Mouse (Mus musculus): ENCODE measurements around the gene Stra6.
A peak's percentile ranks its signal among the peaks of the same experiment; 100 is the strongest.

The Stra6 gene

DNA sequence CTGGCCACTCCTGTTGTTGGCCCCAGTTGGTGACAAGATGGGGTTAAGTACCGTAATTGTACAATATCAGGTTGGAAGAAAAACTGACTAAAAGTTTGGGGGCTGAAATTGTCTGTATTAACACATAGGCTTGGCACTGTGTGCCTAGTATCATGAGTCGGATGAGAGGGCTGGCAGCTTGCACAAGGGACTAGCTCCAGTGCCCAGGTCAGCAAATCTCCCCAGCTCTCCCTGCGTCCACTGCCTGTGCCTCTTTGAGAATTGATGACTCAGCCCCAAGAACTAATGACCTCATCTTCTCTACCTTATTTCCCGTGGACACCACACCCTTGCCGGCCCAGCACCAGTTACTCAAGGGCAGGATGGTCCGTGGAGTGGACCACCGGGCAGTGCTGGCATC, 13.7 kb upstream of the Stra6 start:
- DNase-seq (ENCODE audit: low spot score), result no peak

DNA sequence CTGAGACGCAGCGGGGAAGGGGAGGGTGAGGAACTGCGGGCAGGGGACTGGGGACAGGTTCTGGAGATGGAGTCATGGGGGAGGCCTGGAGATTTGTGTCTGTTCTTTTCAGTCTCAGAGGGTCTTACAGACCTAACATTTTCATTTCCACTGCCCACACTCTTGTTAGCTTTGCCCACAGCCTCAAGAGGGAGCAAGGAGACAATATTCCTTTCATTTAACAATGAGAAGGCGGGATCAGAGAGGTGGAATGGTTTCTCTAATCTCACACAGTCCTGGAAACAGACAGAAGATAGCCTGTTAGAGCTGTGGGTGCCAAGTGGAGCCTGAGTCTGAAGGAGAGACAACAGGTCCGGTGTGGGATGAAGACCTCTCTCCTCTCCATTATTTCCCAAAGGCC, 11.7 kb upstream of the Stra6 start:
- peak; percentile 60 for DNase-seq (ENCODE audit: low spot score)

DNA sequence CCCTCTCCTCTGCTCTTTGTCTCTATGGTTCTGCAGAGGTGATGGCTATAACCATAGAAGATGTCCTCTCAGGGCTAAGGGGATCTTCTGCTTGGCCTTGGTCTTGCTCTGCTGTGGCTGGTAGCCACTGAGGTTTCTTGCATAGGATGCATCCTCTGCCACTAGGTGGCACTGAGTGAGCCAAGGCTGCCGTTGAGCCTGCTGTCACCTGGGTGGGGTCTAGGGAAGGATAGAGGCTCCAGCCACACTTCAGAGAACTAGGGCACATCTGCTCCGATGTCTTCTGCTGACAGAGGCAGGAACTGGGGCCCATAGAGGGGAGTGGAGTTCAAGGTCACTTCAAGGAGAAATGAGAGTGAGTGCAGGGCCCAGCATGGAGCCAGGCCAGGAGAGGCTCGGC, 10.5 kb upstream of the Stra6 start:
- peak; percentile 85 for DNase-seq (ENCODE audit: low spot score)

DNA sequence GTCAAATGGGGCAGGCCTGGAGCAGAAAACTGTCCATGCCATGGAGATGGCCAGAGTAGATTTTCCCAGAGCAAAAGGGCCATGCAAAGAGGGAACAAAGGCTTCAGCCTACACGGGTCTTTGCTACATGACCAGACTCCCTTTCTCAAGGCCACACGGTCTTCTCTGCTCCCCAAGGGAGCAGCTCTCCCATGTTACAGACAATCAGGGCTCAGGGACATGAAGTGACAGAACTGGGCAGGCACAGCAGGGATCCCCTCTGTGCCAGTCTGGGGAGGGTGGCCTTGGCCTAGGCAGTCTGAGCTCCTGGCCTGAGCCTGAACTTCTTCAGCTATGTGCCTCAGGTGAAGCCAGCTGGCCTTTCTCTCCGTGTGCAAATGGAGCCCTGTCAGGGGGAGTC, 10.0 kb upstream of the Stra6 start:
- DNase-seq (ENCODE audit: low spot score), result no peak

DNA sequence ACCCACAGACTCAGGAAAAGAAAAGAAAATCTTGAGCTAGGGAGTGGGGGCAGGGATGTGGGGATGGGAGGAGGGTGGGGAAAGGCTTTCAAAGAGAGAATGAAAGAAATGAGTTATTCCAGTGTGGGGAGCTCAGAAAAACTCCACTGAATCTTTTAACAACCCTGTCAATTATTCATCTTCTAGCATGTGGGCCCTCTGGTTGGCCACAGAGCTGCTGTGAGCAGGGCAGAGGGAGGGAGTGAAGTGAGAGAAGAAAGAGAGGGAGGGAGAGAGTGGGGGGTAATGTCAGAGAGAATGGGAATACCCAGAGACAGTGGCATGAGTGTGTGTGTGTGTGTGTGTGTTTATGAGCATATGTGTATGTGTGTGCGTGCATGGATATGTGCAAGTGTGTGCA, 9.6 kb upstream of the Stra6 start:
- DNase-seq (ENCODE audit: low spot score), result no peak

DNA sequence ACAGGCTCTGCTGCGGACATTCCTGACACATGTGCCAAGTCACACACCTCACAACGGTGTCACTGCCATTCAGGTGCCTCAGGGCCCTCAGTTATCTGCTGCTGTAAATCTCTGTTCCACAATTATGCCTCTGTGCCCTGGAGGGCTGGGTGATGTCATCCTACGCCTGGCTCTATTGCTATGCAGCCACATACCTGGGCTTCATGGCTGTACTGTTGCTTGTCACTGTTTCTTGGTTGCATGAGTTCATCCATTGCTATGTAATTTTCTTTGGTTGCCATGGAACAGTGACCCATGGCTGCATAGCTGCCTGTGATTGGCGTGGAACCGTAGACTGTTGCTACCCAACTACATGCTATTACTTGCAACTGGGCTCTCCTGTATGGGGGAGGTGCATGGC, 7.9 kb upstream of the Stra6 start:
- DNase-seq (ENCODE audit: low spot score), result no peak

DNA sequence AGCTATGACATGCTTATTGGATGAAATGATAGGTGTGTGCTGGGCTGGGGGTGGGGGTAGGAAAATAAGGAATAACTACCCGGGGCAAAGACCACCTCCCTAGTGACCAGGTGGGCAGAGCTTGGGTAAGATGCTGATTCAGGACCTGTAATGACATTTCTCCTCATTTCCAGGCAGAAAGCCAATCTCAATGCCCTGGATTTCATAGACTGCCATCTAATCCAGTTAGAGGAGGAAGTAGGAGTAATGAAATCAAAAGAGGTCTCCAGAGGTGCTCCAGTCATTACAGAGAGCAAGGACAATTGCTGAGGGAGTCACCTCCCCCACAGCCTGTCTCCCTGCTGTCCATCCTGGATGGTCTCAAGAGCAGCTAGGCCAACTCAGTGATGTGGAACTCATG, 3.7 kb upstream of the Stra6 start:
- DNase-seq (ENCODE audit: low spot score), result no peak

DNA sequence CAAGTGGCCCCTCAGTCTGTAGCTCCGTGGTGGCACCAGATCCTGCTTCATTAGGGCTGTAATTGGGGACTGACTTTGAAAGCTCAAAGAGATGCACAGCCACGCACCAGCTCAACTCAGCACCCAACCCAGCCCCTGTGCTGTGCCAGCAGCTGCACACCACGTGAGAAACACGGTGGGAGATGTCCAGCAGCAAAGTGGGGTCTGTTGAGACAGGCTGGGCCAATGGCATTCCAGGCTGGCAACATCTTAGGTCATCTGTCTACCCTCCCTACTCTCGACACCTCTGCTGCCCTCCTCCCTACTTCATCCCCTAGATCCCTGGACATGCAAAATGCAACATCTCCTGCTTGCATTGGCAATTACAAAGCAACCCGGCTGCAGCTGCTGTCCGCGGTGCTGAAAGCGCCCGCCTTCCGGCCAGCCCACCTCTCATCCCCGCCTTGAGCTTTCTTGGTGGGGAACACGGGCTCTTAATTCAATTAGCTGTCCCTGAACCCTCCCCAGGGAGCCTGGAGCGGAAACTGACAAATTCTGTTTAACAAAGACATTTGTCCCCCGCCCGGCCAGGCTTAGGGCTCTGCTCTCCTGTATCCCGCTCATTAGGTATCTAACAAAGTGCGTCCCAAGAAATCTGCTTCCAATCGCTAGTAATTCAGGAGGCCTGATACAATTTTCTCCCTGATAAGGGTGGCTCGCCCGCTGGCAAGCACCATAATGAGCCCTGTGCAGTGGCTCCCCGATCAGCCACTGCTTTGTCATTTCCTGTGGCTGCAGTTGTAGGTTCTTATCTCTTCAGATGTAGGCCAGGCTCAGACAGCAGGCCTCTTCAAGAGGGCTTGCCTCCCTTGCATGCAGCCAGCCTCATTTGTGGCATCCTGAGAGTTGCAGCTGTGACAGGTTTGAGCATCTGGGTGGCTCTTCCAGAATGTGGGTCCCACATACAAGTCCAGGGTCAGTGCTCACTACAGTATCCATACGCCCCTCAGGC, 2.6 kb upstream of the Stra6 start:
- DNase-seq (ENCODE audit: low spot score), result peak; percentile 84

DNA sequence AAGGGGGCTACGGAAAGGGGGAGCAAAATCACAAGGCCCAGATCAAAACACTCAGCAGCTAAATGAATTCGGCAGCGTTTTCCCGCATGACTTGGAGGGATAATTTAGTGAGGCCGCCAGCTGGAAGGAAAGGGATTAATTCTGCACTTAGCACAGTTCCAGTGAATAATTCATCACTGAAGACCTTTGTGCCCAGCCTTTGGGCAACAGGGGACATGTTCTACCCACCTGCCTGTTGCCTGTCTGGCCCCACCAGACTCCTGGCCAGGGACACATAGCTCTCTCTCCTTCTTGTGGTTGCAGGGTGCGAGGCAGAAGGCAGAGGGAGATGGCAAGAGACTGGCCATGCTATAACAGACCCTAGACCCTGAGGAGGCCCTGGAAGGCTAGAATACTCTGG, 1.9 kb downstream of the Stra6 start:
- peak; percentile 73 for DNase-seq (ENCODE audit: low spot score)

DNA sequence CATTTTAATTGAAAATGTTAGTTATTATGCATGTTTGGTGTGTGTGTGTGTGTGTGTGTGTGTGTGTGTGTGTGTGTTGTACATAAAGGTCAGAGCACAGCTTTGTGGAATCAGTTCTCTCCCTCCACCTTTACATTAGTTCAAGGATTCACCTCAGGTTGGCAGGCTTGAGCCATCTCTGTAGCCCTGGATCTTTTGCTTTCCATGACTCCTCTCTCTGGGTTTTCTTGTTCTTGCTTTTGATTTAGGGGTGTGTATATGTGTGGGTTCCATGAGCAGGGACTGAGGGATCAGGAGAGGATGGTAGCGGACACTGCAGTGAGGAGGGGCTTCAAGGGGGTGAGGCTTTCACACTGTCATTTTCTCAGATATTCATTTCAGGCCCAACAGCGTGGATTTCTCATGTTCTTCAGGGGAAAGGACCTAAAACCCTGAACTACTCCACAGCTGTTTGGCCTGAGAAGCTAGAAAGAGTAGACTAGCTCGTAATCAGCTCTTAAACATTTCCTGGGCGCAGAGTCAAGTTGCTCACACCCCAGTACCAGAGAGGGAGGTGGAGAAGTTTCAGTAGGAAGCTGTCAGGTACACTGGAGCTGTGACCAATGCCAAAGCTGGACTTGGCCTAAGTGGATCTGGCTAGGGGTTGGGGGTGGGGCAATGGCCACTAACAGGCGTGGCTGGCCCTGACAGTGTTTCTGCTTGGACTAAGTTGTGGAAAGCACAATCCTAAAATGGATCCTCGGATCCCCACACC, 2.6 kb downstream of the Stra6 start:
- no peak for DNase-seq (ENCODE audit: low spot score)

DNA sequence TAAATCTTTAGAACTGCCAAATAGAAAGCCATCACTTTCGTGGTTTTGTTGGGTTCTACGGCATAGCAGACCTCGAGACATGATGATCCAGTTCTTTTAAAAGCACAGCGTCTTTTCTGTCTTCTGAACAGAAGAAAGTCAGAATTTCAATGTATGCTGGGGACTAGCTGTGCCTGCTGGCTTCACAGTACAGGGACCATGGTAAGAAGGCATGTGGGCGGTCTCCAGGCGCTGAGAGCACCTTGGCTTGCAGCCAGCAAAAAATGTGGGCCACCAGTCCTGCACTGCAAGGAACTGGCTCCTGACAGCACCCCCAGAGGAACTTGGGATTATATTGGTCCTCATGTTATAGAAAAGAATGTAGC, 3.1 kb downstream of the Stra6 start:
- no peak for DNase-seq (ENCODE audit: low spot score)

DNA sequence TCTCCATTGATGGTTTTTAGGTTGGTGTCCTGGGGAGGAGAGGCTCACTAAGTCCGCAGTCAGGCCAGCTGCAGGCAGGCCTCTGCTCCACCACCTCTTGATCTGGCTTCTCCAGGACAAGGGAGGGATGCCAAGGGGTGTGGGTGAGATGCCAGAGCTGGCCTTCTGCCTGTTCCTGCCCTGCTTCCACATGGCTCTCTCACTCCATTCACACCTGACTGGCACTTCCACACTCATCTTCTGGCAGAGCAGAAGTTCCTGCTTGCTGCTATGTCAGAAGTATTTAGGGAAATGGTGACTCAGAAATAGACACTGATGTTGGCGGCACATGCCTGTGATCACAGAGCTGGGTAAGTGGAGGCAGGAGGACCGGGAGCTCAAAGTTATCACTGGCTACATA, 4.0 kb downstream of the Stra6 start:
- DNase-seq (ENCODE audit: low spot score), result no peak

DNA sequence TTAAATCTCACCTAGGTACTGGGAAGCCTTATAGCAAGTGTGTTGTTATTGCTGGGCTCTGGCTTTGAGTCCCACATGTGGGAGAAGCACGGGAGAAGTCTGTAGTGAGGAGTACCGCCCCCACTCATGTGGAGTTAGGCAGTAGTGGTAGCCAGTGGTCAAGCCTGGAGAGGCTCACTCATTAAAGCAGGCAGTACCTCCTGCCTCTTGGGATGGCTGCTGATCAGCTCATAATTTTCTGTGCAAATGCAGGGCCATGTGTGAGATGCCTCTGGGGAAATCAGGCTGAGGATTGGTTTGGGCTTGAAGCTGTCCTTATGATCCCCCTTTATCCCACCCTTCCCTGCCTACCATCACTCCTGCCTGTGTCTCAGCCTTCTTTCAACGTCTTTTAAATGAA, 11.0 kb downstream of the Stra6 start:
- DNase-seq (ENCODE audit: low spot score), result no peak

DNA sequence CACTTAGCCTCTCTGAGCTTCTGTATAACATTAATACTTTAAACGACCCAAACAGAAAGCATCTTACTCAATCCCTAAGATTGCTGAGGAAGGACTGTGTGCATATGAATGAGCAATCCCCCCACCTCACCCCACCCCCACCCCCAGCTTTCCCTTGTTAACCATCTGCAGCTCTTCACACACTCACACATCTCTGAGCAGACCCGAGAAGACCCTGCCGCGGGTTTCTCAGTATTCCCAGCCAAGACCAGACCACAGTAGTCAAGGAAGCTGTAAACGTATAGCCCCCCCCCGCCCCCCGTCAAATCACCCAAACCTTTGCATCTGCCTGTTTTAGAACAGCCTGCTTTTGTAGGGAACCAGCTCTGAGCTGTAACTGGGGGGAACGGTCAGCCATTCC, 21.0 kb downstream of the Stra6 start:
- DNase-seq (ENCODE audit: low spot score), result no peak

DNA sequence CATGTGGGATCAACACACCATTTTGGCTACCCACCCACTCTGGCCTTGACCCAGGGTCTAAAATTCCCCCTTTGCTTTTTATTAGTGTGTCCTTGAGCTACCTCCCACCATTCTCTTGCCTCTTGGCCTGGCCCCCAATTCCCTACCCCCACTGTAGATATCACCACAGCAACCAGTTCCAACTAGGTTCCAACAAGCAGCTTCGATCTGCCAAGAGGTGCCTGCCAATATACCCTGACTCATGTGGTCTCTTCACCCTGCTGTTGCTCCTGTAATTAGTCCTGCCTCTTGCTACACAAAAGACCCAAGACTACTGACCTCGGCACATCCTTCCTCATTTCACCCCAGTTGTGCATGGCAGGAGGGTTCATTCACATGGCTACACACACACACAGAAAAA, 21.5 kb downstream of the Stra6 start:
- DNase-seq (ENCODE audit: low spot score), result no peak

DNA sequence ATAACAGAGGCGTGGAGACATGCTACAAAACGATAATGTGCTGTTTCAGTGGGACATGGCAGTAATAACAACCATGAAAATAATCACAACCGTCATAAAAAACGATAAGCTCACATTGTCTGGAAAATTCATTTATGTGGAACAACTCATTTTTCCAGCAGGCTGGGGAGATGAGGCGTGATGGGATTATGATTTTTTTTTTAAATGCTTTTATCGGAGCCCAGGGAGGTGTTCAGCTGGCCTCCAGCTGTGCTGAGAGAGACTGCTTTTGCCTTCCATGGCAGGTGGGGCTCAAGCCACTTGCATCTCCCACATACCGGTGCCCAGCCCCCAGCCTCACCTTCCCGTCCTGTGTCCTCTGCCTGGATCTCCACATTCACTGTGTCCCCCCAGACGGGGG, 22.6 kb downstream of the Stra6 start:
- DNase-seq (ENCODE audit: low spot score), result no peak

DNA sequence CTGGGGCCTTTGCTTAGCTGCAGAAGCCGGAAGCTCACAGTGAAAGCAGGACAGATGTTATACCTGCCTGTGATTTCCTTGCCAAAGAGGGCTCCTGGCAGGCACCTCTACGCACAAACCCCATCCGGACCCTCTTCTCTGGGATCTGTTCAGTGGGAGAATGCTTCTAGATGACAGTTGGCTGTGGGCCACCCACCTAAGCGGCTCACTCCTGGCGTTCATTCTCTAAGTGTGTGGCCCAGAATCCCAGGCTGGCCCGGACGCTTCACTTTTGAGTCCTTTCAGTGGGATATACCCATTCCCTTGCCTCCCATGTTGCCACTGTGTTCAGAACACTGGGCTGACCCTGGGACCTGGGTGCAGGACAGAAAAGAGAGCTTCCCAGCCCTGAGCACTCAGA, 23.3 kb downstream of the Stra6 start:
- no peak for DNase-seq (ENCODE audit: low spot score)

DNA sequence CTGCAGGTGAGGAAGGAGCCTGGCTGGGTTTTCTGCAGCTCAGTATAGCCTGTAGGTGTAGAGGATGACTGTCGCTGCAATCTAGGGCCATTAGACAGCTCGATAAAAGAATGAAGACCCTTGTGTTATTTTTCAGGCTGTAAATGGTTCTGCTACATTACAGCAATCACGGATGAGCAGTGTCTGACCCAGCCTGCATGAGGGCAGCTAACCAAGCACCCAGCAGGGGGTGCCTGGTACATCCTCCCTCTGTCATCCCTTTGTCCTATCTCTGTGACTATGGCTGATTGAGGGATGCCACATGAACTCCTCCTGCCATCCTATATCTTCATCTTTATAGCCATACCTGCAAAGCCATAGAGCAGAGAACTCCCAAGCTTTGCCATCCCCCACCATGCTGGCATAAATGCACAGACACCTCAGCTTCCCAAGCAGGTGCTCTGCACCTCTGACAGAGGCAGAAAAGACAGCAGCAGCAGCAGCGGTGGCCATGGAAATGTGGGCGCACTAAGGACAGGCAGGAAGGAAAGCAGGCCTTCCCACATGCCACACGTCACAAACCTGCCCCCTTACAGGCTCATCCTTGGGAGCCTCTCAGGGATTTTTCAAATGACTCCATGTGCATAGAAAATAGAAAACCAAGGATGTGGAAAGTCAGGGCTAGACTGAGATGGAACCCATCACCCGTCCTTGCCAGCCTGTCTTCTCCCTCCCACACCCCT, 23.9 kb downstream of the Stra6 start:
- DNase-seq (ENCODE audit: low spot score), result no peak

DNA sequence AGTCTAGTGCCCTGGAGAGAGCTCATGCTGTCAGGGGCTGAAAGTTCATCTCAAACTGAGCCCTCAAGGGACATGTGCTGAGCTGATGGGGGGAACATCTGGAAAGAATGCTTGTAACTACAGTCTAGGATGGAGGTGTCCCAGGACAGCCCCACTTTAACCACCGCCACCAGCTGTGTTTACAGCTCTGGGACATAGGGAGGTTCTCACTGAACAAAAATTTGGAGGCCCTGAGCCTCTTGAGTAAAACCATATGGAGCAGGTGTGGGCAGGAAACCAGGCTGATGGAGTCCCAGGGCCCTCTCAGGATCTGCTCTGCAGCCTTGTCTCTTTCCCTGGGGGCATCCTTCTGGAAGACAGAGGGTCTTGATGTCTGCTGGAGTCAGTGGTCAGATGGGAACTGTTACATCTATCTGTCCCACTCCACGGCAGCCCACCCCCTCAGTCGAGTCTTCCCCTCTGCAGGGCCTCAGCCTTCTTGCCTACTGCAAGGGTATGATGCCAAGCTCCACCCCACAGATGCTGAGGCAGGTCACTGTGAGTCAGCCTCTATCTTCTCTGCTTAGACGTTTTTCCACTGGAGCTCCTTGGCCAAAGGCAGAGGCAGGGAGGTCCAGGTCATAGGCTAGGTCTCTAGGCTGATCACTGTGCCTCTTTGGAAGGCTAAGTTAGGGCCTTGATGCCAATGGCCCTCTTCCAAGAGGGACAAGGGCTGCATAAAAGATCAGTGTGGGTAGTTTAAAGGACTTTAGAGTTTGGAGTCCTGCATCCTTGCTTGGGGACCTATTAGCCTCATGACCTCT, 28.2 kb downstream of the Stra6 start:
- DNase-seq (ENCODE audit: low spot score), result no peak

DNA sequence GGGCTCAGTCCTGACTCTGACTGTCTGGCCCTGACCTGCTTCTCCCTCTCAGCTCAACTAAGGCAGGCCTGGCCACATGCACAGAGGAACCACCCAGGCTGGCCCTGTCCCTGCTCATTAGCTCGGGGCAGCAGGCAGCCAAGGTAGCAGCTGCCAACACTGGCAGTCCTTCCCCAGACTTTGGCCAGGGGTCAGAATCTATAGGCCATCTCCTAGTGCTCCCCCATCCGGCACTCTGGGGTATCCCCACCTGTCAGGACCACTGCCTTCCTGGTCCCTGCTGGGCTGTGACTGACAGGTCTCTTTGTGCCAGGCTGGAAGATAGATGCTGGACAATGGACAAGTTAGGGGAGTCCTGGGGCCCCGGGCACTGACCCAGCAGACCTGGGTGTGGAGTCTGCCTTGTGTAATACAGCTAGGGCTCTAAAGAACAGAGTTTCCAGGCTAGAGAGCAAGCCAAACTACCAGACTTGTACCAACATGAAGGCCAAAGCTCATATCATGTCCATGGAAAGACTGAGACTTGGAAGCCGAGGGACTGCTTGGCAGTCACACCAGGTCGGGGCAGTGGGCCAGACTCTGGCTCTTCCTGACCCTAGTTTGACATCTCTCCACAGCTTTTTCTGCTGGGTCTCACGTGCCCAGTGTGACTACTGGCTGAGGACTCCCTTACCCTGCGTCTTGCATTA, 29.1 kb downstream of the Stra6 start:
- no peak for DNase-seq (ENCODE audit: low spot score)

DNA sequence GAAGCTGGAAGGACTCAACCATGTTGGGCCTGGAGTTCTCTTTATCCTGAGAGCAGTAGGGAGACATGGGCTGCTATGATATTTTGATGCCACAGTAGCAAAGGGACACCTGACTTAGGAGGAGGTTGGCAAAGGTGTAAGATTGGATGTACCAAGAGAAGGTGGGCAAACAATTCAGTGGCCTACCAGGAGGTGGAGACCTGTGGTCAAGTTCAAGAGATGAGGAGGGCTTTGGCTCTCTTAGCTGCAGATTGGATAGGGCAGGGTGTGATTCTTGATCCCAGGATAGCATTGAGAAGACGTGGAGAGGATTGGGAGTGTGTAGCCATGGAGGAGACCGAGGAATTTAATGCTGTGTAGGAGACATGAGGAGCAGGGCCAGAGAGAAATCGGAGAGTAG, 30.2 kb downstream of the Stra6 start:
- DNase-seq (ENCODE audit: low spot score), result no peak

Data from retina, embryonic 14.5 days (tissue).